Mouse (Mus musculus) effector memory CD4-positive, alpha-beta T cell, adult 7 months (primary cell): Measurements from ENCODE around the gene Klhl25. TPM values are rescaled to one million over a fixed set of nuclear protein-coding genes. Genes with fewer than 3 reads are reported as not detected.

Source experiments
- polyA plus RNA-seq: library from polyadenylated mRNA; unstranded; fragments of 100-300 nt; shearing (Covaris generic); gene quantifications from one replicate; pipeline ENCODE4 v1.2.1, GENCODE M21; 2017

The Klhl25 gene
- 13.7 TPM for polyA plus RNA-seq

DNA sequence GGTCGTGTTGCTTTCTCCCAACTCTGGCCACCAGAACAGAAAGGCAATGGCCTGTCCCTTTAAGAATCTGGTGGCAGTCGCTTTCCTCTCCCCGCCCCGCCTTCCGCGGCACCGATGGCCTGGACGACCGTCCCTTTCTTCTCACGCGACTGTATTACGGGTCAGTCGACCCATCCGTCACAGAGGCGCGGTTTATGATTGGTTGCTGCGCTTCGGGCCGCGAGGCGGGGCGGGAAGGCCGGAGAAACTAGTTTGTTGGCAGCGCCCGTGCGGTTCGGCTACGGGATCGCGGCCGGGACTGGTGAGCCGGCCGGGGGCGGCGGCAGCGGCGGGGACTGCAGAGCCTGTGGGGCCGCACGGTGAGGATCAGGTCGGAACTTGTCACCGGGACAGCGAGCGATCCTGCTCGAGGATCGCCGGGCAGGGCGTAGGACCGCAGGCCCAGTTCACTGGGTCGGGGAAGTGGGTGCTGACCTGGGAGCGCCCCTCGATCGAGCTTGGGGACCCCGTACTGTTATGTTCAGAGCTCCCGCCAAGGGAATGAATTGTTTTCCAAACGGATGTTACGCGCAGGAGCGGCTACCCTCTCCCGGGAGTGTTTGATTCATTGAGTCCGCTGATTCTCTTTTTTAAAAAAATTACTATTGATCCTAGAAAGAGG lies at the start of gene Klhl25:
Gene Klhl25, plus strand, starts transcription at position 196 of the 661 bp plus-strand sequence.

